Mouse (Mus musculus) CD8-positive naive resting alpha-beta T cell, adult 2 months (primary cell): ENCODE measurements around the gene Cfap58.

Experiments used
- DNase-seq, 2 experiments: peaks; one replicate each; pipeline ENCODE4 v3.0.0; 2022; ENCODE audit warnings: low read depth in 2 of 2, low spot score in 2 of 2

Cfap58 gene

GRCm38 (mm10) chr19:47915251-47915650 lies 22.2 kb upstream of the Cfap58 start:
- peak in 1 of 2 experiments; percentile 19 for DNase-seq

- DNase-seq: no peak
Observed at GRCm38 (mm10) chr19:47917396-47917795, 20.1 kb upstream of the Cfap58 start.

- no peak for DNase-seq
Observed at GRCm38 (mm10) chr19:47918016-47918415, 19.5 kb upstream of the Cfap58 start.

GRCm38 (mm10) chr19:47918455-47919101 lies 18.9 kb upstream of the Cfap58 start:
- peak; percentile 15 to 28 for DNase-seq

- peak; percentile 71 to 80 for DNase-seq
Observed at GRCm38 (mm10) chr19:47919126-47919965, 18.1 kb upstream of the Cfap58 start, which contains the start of the genes Cfap43 and Itprip. TSS of gene Cfap43 (minus strand) at chr19:47919287. TSS of gene Itprip (minus strand) at chr19:47919299.

GRCm38 (mm10) chr19:47919966-47920375 lies 17.5 kb upstream of the Cfap58 start:
- no peak for DNase-seq

GRCm38 (mm10) chr19:47925819-47926218 lies 11.7 kb upstream of the Cfap58 start:
- no peak for DNase-seq

- DNase-seq: no peak
Observed at GRCm38 (mm10) chr19:47927032-47927431, 10.4 kb upstream of the Cfap58 start.

GRCm38 (mm10) chr19:47929043-47929442 lies 8.4 kb upstream of the Cfap58 start:
- DNase-seq: no peak

GRCm38 (mm10) chr19:47931982-47932638 lies 5.4 kb upstream of the Cfap58 start:
- DNase-seq: peak in 1 of 2 experiments; percentile 48

GRCm38 (mm10) chr19:47934146-47934545 lies 3.3 kb upstream of the Cfap58 start:
- DNase-seq: no peak

GRCm38 (mm10) chr19:47934636-47935238 lies 2.7 kb upstream of the Cfap58 start:
- no peak for DNase-seq

- no peak for DNase-seq
Observed at GRCm38 (mm10) chr19:47935530-47935929, 1.9 kb upstream of the Cfap58 start.

GRCm38 (mm10) chr19:47936490-47936889 lies 985 bp upstream of the Cfap58 start:
- DNase-seq: no peak

GRCm38 (mm10) chr19:47936938-47937337 lies 537 bp upstream of the Cfap58 start:
- no peak for DNase-seq

- no peak for DNase-seq
Observed at GRCm38 (mm10) chr19:47939361-47939760, 1.9 kb downstream of the Cfap58 start.

GRCm38 (mm10) chr19:47946821-47947465 lies 9.5 kb downstream of the Cfap58 start:
- no peak for DNase-seq

- no peak for DNase-seq
Observed at GRCm38 (mm10) chr19:47950946-47951345, 13.5 kb downstream of the Cfap58 start.

GRCm38 (mm10) chr19:47953169-47953568 lies 15.7 kb downstream of the Cfap58 start:
- DNase-seq: no peak

- DNase-seq: no peak
Observed at GRCm38 (mm10) chr19:47958181-47958580, 20.7 kb downstream of the Cfap58 start.
